Mouse (Mus musculus) embryonic facial prominence, embryonic 14.5 days (tissue): Measurements from ENCODE around the gene Acsl1. TPM values are rescaled to one million over a fixed set of nuclear protein-coding genes. Genes with fewer than 3 reads are reported as not detected.
A peak's percentile ranks its signal among the peaks of the same experiment; 100 is the strongest.

Experiments
- ATAC-seq: fragments of 200-750 bp; cut with Nextera tagmentation; 2 replicates; pipeline ENCODE4 v1.8.0; 2017; ENCODE audit warnings: low read depth, moderate number of reproducible peaks, moderate TSS enrichment
- DNase-seq: peaks from one replicate; pipeline ENCODE4 v3.0.0-alpha.2; 2015; ENCODE audit warnings: low spot score
- H3K27ac ChIP-seq: fragments of 300-500 bp; sonication (generic); replicated peaks from 2 replicates; pipeline ENCODE4 v1.5.1; 2014; ENCODE audit warnings: low read depth, mild to moderate bottlenecking, low read length, moderate library complexity
- H3K27me3 ChIP-seq: fragments of 300-500 bp; sonication (generic); replicated peaks from 2 replicates; pipeline ENCODE4 v1.6.1; 2014; ENCODE audit warnings: low read length; ENCODE audit not compliant: control insufficient read depth, insufficient read depth
- H3K36me3 ChIP-seq: fragments of 300-500 bp; sonication (generic); 2 replicates; pipeline ENCODE4 v1.6.1; 2014; ENCODE audit warnings: low read length, mixed read lengths; ENCODE audit not compliant: control insufficient read depth, insufficient read depth
- H3K4me1 ChIP-seq: fragments of 300-500 bp; sonication (generic); 2 replicates; pipeline ENCODE4 v1.6.1; 2014; ENCODE audit warnings: antibody characterized with exemption, low read length; ENCODE audit not compliant: control insufficient read depth, insufficient read depth
- H3K4me2 ChIP-seq: fragments of 300-500 bp; sonication (generic); 2 replicates; pipeline ENCODE4 v1.6.1; 2014; ENCODE audit warnings: low read depth, mild to moderate bottlenecking, low read length, moderate library complexity, mixed read lengths
- H3K4me3 ChIP-seq: fragments of 300-500 bp; sonication (generic); 2 replicates; pipeline ENCODE4 v1.5.1; 2014; ENCODE audit warnings: low read depth, mild to moderate bottlenecking, low read length
- H3K9ac ChIP-seq: fragments of 300-500 bp; sonication (generic); 2 replicates; pipeline ENCODE4 v1.6.1; 2014; ENCODE audit warnings: low read depth, mild to moderate bottlenecking, low read length, moderate library complexity, mixed read lengths
- H3K9me3 ChIP-seq: fragments of 300-500 bp; sonication (generic); 2 replicates; pipeline ENCODE4 v1.6.1; 2016; ENCODE audit warnings: low read length; ENCODE audit not compliant: control insufficient read depth
- WGBS: fragments of 180-500 bp; shearing (Covaris S2); extraction: QIAGEN DNeasy Blood & Tissue Kit; methylation state at CpG from one replicate; pipeline ENCODE4 v1.1.7; 2014; 5-methylcytosine and 5-hydroxymethylcytosine counted together
- polyA plus RNA-seq: library from polyadenylated mRNA; unstranded; fragments of >200 nt; fragmentation: Nextera tagmentation; extraction: Ambion mirVana; gene quantifications from 2 replicates; pipeline ENCODE4 v1.2.1, GENCODE M21; 2014

Acsl1 gene
- 30.0 and 33.9 TPM in 2 replicates for polyA plus RNA-seq

- Histone ChIP-seq H3K4me1 (no peaks in the 10 kb centered on the region), H3K4me3 (peak within 1 kb of the TSS; percentile 89), H3K9me3 (no peaks in the 10 kb centered on the region), H3K4me2 (peak within 1 kb of the TSS; percentile 92), H3K27me3 (no peaks in the 10 kb centered on the region), H3K36me3 (no peaks in the 10 kb centered on the region), H3K27ac (peak within 1 kb of the TSS; percentile 77), H3K9ac (peak within 1 kb of the TSS; percentile 90)
- ATAC-seq = peak; percentile 95
- under 1% methylated on average over 54 of the region's 106 CpGs for WGBS
- DNase-seq = peak; percentile 98
Measured at GRCm38 (mm10) chr8:46470792-46471781, at the start of gene Acsl1. Gene Acsl1, plus strand, starts transcription at chr8:46471037.

DNA sequence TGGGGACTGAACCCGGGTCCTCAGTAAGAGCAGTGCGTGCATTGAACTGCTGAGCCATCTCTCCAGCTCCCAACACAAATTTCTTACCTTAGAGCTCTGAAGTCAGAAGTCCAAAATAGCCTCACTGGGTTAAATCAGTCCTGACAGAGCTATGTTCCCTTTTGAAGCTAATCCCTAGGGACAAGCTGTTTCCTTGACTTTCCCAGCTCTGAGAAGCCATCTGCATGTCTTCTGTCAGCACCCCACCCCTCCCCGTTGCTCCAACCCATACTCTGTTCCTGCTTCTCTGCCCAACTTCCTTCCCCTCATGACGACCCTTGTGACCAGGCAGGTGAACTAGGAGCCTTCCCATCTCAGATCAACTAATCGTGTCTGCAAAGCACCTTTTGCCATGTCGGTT lies 49.3 kb upstream of the Acsl1 start:
- no peak overlapping the region for H3K27ac ChIP-seq
- no peak overlapping the region for H3K9ac ChIP-seq
- H3K4me3 ChIP-seq = no peak overlapping the region
- H3K27me3 ChIP-seq = no peaks in the 10 kb centered on the region
- H3K36me3 ChIP-seq = no peaks in the 10 kb centered on the region
- no peaks in the 10 kb centered on the region for H3K4me1 ChIP-seq
- H3K4me2 ChIP-seq = no peak overlapping the region
- H3K9me3 ChIP-seq = no peaks in the 10 kb centered on the region
- DNase-seq (no peak), ATAC-seq (no peak)
- WGBS = 74% methylated on average over 6 of the region's 6 CpGs

- DNase-seq = no peak
- H3K27ac ChIP-seq = no peak overlapping the region
- no peak overlapping the region for H3K4me3 ChIP-seq
- H3K36me3 ChIP-seq = no peaks in the 10 kb centered on the region
- no peaks in the 10 kb centered on the region for H3K9me3 ChIP-seq
- no peaks in the 10 kb centered on the region for H3K27me3 ChIP-seq
- H3K4me2 ChIP-seq = no peak overlapping the region
- ATAC-seq = no peak
- H3K9ac ChIP-seq = no peak overlapping the region
- H3K4me1 ChIP-seq = no peaks in the 10 kb centered on the region
Measured at GRCm38 (mm10) chr8:46427940-46428339, 42.9 kb upstream of the Acsl1 start.

GRCm38 (mm10) chr8:46429871-46430270 lies 41.0 kb upstream of the Acsl1 start:
- Histone ChIP-seq H3K9ac (no peak overlapping the region), H3K4me1 (no peaks in the 10 kb centered on the region), H3K4me2 (no peak overlapping the region), H3K27me3 (no peaks in the 10 kb centered on the region), H3K9me3 (no peaks in the 10 kb centered on the region), H3K27ac (no peak overlapping the region), H3K4me3 (no peak overlapping the region), H3K36me3 (no peaks in the 10 kb centered on the region)
- 58% methylated on average over 7 of the region's 7 CpGs for WGBS
- DNase-seq = no peak
- ATAC-seq = no peak

DNA sequence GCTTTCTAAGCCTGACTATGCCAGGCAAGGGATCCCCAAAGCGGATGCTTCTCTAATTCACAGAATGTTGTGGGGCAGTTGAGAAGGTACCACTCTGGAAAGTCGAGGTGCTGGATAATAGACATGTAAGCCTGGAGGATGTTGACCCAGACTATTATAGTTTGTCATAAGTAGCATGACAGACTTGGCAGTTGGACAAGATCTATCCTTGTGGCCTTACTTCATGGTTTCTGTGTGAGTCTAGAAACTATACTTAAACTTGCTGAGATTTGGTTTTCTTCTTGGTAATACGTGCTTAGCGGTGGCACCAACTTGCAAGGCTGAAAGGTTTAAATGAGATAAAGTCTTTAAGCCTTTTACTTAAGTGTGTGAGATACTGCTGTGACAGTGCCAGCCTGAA lies 38.9 kb upstream of the Acsl1 start:
- Histone ChIP-seq H3K9ac (no peak overlapping the region), H3K4me1 (no peaks in the 10 kb centered on the region), H3K4me2 (no peak overlapping the region), H3K36me3 (no peaks in the 10 kb centered on the region), H3K27me3 (no peaks in the 10 kb centered on the region), H3K4me3 (no peak overlapping the region), H3K27ac (no peak overlapping the region), H3K9me3 (no peaks in the 10 kb centered on the region)
- ATAC-seq (no peak), DNase-seq (no peak)
- 90% methylated on average over 4 of the region's 4 CpGs for WGBS

GRCm38 (mm10) chr8:46432581-46432980 lies 38.3 kb upstream of the Acsl1 start:
- H3K4me1 ChIP-seq = no peaks in the 10 kb centered on the region
- no peak overlapping the region for H3K4me2 ChIP-seq
- ATAC-seq (no peak), DNase-seq (no peak)
- no peak overlapping the region for H3K9ac ChIP-seq
- WGBS = 92% methylated on average over 3 of the region's 3 CpGs
- no peak overlapping the region for H3K27ac ChIP-seq
- H3K27me3 ChIP-seq = no peaks in the 10 kb centered on the region
- H3K4me3 ChIP-seq = no peak overlapping the region
- H3K9me3 ChIP-seq = no peaks in the 10 kb centered on the region
- H3K36me3 ChIP-seq = no peaks in the 10 kb centered on the region

DNA sequence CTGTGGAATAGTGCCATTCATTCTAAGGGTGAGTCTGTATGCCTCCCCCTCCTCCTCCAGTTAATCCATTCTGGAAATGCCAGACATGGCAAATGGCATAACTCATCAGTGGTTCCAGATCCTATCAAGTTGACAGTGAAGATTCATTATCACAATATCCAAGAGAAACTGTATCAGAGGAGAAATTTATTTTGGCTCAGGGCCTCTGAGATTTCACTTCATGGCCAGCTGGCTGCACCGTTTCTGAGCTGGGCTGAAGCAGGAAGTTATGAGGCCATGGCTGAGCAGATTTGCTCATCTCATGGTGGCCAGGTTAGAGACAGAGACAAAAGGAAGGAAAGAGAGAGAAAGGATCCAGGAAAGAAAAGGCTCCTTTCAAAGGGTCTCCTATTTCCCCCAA lies 37.2 kb upstream of the Acsl1 start:
- Histone ChIP-seq H3K27me3 (no peaks in the 10 kb centered on the region), H3K4me3 (no peak overlapping the region), H3K4me1 (no peaks in the 10 kb centered on the region), H3K9ac (no peak overlapping the region), H3K36me3 (no peaks in the 10 kb centered on the region), H3K9me3 (no peaks in the 10 kb centered on the region), H3K4me2 (no peak overlapping the region), H3K27ac (no peak overlapping the region)
- DNase-seq (no peak), ATAC-seq (no peak)
- 56% methylated on average over 1 of the region's 1 CpGs for WGBS

- DNase-seq (no peak), ATAC-seq (no peak)
- Histone ChIP-seq H3K27ac (no peak overlapping the region), H3K4me1 (no peaks in the 10 kb centered on the region), H3K9ac (no peak overlapping the region), H3K4me3 (no peak overlapping the region), H3K36me3 (no peaks in the 10 kb centered on the region), H3K27me3 (no peaks in the 10 kb centered on the region), H3K9me3 (no peaks in the 10 kb centered on the region), H3K4me2 (no peak overlapping the region)
- WGBS = 69% methylated on average over 10 of the region's 10 CpGs
Measured at GRCm38 (mm10) chr8:46438491-46438890, 32.3 kb upstream of the Acsl1 start.
